Mouse (Mus musculus) erythroid progenitor cell, adult 5-6 weeks (primary cell): ENCODE data around the gene Gpr183. TPM values are rescaled to one million over a fixed set of nuclear protein-coding genes. Genes with fewer than 3 reads are reported as not detected.
A peak's percentile ranks its signal among the peaks of the same experiment; 100 is the strongest.

Experiments
- ATAC-seq: replicated peaks from 2 replicates; pipeline ENCODE4 v1.8.0; 2016; ENCODE audit warnings: moderate number of reproducible peaks, mild to moderate bottlenecking, moderate TSS enrichment, inconsistent platforms; ENCODE audit not compliant: poor library complexity, low FRiP score, severe bottlenecking
- total RNA-seq, 2 experiments: library from RNA; stranded (forward) in 1 of 2; stranded (reverse) in 1 of 2; fragments of 150-400 nt in 1 of 2; fragments of 186-747, 209-891 nt in 1 of 2; gene quantifications; 2 replicates each; pipeline versions ENCODE4 v1.2.3 to v1.2.4; 2015 to 2017; ENCODE audit warnings: low replicate concordance in 2 of 2

The Gpr183 gene
- total RNA-seq, 2 experiments from 2014 or later, result 1.5 to 2.5 TPM

DNA sequence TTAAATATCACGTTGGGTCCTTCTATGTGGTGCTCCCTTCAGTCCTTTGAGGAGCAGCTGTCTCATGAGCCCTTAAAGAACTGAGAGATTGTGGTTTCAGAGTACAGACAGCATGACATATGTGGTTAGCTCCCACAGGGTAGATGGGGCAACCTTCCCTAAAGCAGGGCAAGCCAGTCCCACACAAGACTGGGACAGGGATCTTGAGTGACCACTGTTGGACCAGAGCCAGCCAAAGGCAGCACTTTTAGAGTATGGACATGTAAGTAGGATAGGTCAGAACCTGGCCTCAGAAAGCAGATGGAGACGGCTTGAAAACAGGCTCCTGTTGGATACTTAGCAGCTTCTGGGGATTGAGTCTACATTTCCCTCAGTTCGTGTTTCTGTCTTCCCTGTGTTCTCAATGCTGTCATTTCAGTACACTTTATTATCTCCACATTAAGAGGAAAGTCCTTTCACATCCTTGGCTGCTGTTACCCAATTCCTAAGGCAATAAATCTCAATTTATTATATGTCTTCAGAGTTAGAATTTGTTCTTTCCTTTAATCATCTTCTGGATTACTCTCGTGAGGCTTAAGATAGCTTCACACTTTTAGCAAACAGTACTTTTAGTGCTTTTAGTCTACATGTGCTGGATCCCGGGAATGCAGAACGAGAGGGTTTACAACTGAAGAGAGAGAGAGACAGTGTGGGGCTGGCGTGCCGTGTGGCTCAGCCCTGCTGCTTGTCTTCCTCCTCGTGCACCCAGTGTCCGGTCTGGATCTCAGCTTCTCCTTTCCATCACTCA lies 6.1 kb downstream of the Gpr183 start:
- no peak for ATAC-seq

DNA sequence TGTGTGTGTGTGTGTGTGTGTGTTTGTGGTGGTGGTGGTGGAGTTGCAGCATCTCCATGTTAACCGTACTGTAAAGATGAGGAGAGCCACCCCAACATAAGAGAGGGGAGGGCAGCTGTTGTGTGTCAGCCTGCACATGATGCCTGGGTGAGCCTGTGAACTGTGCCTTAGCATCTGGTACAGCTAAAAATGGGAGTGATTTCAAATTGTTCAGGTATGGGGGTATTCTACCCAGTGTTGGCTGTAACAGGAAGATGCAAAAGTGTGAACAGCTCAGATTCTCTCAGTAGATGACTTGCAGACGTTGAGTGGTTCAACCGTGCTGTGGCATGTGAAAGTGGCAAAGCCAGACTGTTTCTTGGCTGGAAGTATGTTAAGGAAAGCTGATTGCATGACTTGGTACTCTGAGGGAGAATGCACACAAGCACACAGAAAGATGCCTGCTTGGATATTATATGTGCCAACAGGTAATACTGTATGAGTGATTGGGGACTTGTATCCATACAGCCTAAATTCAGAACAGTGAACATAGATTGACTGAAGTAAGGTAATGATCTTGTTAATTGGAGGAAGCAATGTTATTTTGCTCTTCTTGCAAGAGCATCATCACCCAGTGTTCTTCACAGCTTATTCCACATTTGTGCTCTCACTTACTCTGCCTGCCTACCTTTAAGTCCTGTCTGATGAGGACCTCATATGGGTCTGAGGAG lies 6.8 kb downstream of the Gpr183 start:
- ATAC-seq, result no peak

DNA sequence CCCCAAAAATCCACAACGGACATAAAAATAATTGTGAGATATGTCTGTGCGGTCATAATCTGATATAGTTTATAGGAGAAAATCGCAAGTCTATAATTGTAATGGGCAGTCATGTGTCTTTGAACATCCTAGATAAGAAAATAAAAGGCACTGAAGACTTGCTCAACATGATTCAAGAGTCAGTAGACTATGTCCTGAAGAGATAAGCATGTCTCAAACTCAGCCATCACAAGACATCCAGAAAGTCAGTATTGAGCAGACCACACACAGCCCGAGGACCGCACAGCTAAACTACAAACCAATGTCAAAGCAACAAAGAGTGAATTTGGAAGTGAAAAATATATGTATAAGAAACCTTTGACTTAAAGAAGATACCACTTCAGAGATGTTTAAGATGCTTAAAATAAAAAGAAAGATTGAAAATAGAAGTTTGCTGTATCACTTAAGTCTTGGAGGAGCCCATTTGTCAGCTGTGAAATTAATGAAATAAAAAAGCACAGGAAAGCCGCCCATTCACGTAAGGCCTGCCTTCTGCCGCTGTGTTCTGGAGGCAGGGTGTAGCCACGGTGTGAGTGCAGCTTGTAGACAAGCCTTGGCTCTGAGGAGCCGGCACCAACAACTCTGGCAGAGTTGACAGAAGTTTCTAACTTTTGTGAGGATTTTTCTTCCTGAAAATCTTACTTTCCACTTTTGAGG lies 7.7 kb downstream of the Gpr183 start:
- ATAC-seq, result no peak

DNA sequence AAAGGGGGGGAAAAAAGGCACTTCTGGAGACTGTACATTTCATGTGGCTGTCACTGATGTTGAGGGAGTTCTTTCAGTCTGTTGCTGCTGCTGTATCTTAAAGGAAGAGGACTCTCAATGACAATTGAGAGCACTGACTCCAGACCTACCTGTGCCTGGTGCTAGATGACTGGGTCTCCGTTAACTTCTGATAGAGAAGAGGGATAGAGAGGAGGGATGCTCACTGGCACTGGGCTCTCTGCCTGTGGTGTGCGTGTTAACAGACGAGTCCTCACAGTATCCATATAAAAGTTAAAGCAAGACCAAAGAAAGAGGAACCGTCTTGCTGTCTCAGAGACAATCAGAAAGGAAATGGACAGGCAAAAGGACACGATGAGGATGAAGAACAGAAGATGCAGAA lies 8.7 kb downstream of the Gpr183 start:
- no peak for ATAC-seq

DNA sequence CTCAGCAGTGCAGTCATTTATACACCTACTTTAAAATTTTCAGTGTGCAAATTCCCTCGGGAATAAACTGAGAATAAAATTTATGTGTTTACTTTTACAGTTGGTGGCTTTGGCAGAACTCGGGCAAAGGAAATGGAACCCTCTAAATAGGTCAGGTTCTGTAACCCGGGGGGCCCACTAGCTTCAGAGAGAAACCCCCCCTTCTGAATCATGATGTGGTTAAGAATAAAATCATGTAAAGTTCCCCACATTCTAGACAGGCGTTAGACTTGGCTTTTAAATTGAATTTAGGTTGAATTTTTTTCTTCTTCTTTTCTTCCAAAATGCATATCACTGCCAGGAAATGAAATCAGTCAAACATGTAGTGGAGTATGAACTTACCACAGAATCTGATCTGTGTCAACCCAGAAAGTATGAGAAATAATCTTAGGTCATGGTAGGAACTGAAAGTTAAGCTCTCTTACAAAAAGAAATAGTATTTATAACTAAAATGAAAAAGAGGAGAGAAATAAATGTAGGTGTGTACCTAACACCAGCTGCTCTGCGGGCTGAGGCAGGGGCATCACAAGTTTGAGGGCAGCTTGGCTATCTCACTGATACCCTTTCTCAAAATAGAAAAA lies 9.7 kb downstream of the Gpr183 start:
- no peak for ATAC-seq

DNA sequence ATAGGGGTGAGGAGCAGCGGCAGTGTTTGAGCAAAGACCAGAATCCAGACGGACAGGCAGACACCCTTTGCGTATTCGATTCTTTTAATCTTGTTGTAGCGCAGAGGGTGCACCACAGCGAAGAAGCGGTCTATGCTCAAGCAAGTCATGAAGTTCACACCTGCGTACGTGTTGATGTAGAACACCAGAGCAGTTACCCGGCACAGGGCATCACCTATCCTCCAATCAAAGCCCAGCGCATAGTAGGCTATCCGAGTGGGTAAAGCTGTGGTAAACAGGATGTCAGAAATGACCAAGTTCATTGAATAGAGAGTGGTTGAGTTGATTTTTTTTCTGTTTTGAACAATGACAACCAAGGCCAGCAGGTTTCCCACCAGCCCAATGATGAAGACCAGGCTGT lies 10.4 kb downstream of the Gpr183 start:
- ATAC-seq, result no peak

DNA sequence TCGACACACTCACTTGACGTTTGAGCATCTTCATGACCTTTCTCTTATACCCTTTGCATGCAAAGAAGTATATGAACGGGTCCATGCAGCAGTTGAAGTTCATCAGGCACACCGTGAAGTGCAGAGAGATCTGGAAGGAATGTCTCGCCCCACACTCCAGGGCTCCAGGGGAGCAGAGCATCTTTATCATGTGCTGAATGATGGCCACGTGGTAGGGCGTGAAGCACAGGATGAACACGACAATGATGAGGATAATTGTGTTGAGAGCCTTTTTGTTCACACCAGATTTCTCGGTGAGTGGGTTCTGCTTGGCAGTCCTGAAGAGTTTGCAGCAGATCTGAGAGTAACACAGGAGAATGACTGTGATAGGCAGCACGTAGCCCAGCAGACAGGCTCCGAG lies 10.9 kb downstream of the Gpr183 start:
- ATAC-seq, result no peak

DNA sequence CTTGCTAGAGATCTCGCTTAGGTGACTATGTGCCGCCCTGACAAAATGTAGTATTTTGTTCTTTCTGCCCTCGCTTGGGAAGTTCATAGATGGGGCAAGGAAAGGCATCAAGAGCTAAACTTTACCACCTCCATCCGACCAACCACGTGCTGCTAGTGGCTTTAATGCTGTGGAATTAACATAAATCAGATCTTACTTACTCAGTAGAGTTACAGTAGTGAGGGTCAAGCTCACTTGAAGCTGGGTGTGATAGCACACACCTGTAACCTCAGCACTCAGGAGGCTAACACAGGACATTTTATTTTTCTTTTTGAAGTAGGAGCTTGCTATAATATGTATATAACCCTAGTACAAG lies 13.0 kb downstream of the Gpr183 start:
- ATAC-seq, result no peak

DNA sequence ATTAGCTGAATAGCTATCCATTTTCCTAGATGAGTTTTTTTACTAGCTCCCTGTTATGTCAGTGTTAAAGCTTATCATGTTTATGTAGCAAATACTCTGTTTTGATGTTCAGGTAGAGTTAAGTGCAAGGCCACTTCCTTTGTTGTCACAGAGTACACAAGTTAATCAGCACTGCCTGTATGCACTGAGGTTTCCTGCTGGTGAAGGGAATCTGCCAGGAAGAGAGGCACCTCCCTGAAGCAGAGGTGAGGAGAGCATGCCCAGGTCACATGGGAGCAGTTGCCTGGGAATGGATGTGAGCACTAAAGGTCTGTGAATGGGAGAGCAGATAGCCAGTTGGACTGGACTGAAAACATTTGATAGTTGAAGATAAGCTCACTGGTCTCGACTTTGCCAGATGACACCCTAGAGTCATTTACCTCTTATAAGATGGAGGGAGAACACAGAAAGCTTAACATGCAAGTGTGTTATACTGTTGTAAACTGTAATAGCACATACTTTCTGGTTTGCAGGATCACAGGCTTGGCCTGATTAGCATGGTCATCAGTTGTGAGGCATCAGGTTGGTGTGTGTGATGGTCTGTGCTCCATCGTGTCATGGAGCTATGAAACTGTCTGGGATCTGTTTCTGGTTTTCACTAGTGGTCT lies 13.5 kb downstream of the Gpr183 start:
- 0 out of 2 replicates have a peak, but pooled peaks have one; percentile 27 for ATAC-seq

DNA sequence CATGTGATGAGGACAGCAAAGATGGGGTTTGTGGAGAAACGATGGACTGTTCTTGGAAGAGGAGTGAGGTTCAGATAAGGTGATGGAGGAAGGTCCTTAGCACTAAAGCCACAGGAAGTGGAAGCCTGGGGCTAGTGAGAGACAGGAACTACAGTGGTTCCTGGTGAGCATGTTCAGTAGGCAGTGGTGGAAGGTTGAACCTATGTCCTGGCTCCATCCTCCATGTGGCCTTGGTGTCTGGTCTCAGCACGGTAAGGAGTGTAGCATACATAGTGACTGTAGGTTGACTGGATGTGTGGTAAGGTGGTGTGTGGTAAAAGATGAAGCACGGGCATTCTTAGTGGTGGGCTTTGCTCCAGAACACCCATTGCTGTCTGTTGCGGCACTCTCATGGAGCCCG lies 15.1 kb downstream of the Gpr183 start:
- no peak for ATAC-seq

DNA sequence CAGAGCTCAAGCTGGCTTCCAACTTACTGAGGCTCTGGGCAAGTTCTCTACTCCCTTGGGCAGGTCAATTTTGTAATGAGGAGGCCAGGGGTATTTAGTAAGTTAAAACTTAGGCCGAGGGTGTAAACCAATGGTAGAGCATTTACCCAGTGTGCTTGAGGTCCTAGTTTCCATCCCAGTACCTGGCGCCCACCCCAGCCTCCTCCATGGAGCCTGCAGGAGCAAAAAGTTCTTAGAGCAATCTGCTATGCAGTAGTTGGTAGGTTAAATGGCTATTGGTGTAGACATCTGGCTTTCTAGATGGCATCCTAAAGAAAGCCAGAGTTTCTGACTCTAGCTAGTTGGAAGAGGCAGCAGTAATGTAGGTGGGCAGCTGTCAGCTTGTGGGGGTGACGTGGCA lies 15.6 kb downstream of the Gpr183 start:
- ATAC-seq, result no peak

DNA sequence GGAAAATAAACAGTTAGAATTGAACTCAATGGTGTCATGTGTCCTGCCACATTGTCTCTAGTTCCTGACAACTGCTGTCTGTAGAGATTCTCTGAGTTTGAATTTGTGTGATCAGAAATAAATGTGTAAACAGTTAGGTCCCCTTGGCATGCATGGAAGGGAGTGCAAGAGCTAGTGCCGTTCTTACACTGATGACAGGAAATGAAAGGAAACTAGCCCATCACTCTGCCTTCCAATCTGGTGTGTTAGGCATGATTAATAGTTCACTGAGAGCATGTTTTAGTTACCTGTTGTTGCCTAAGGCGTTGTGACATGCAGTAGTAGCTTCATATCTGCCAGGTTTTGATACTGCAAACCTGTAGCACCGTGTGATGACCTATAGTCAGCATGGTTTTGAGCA lies 17.0 kb downstream of the Gpr183 start:
- ATAC-seq, result no peak

DNA sequence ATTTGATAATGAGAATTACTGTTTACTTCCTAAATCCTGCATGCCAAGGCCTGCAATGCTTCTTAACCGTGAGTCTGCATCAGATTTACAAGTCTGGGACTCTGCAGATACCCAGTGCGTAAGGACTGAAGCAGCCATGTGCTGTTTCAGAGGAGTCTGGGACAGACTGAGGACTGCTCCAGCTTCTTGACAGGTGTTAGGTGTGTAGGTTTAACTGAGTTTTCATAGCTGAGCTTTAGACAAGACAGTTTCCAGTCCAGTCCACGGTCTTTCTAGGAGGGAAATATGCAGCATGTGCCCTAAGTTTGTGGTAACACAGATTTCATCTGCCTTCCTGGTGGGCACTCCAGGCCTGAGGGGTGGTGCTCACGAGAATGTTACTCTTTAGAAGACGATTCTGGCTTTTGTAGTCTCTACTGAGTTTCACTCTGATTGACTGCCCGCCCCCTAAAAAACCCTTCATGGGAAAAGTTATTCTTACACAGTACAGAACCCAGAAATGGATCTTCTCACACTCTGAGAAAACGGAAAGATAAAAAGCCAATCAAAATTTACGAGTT lies 17.7 kb downstream of the Gpr183 start:
- ATAC-seq, result no peak

DNA sequence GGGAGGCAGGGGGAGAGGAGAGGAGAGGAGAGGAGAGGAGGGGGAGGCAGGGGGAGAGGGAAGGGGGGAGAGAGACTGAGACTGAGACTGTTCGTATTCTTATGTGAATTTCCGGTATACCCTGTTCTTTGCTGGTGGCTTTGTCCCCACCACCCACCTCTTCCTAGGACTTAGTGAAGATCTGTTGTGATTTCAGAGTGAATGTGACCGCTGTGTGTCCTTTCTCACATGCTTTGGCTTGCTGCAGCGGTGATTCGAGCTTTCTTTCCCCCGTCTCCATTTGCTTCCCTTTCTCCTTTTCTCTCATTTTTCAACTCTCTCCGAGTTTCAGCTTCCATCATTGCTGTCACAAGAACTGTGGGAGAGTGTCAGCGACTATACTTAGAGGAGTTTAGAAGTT lies 18.3 kb downstream of the Gpr183 start:
- no peak for ATAC-seq

DNA sequence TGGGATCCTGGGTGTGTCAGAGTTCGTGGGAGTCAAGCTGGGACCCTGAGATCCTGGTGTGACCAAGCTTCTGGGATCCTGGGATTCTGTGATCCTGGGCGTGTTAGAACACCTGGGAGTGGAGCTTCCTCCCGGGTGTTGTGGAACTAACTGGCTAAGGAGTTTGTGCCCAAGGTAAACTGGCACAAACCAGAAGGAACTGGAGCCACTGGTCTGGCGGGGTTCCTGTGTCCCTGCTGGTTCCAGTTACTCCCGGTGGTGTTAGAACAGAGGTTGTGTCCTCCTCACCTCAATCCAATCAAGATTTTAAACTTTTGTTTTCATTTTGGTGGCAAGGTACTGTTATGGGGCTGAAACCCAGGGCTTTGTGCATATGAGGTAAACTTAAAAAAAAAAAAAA lies 18.9 kb downstream of the Gpr183 start:
- no peak for ATAC-seq

DNA sequence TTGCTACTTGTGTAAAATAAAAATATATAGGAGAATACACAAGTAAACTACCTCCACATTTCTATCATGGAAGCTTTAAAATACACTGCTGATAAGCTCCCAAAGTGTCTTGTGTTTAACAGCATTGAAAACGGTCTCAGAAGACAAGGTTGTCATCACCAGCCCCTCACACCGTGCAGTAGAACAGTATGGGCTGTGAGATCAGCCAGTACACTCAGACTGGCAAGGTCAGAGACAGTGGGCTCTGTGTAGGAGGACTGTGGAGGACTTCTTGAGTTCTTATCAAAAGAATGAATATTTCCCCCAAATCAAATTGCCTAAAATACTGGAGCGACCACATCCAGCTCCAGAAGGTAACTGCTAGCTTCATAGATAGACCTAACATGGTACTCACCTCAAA lies 25.4 kb downstream of the Gpr183 start:
- ATAC-seq, result no peak

DNA sequence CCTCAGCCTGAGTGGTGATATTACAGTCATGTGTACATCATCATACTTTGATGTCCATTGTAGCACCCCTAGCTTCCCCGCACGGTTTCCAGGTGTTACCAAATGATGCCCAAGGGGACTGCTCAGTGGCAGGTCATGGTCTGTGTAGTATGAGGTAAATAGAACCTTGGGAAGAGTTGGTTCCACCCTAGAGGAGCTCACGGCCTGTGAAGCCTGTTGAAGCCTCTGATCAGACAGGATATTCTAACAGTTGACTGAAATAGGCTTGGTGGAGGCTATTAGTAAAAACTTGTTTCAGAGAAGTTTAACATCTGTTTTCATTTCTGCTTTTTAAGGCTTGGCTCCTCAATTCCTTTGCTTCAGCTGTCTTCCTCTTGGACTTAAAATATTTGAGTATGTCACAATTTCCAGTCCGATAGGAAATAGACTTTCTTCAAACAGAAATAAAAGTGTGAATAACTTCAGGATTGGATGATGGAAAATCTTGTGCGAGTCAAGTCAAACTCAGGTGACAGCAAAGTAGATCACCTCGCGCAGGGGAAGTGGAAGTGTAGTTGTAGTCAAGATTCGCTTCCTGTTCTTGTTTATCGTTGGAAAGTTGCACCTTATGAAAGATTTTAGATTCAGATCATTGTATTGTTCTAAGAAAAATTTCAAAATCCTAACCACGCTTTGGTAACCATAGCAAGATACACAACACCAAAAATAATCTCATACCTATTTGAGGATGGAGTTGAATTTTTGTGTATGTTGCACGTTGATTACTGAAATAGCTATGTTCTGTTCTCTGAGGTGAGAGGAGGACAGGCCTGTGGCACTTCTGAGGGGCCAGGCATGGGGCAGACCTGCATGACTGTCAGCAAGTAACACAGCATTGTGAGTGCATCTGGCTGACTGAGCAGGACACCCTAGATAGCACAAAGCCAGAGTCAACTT lies 26.5 kb downstream of the Gpr183 start:
- no peak for ATAC-seq

DNA sequence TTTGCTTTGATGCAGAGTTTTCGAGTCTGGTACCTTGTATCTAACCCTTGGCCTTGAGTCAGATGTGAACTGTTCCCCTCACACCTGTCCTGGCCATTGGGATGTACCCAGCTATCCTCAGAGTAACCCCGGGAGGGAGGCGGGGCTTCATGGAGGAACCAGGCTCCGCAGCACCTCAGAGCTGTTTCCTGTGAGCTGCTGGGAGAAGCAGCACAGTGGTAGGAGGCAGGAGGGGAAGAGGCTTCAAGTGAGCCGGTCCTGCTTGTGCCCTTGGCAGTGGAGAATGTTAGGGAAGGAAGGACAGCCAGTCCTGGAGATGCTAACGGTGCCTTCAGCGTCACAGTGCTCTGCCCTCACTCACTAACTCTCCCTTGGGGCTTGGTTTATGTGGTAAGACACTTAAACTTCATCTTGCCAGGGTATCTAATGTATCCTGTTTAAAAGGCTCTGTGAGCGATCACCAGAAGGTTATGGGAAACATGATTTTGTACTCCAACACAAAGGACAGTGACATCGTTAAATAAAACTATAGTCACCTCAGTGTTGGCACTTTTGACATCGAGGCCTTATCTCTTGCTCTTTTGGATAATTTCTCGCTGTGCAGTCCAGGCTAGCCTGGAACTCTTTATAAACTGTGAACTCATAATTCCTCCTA lies 27.3 kb downstream of the Gpr183 start:
- ATAC-seq, result no peak
